Mouse (Mus musculus) liver, adult 2 months (tissue): ENCODE measurements around the gene Limd2. TPM values are rescaled to one million over a fixed set of nuclear protein-coding genes. Genes with fewer than 3 reads are reported as not detected.
A peak's percentile ranks its signal among the peaks of the same experiment; 100 is the strongest.

Experiments used
- DNase-seq: peaks from one replicate; pipeline ENCODE4 v3.0.0-alpha.2; 2011; ENCODE audit warnings: low read depth, low spot score; ENCODE audit errors: extremely low read depth
- H3K27ac ChIP-seq: fragments of 200-500 bp; replicated peaks from 2 replicates; pipeline ENCODE4 v1.5.1; 2012; ENCODE audit warnings: low read depth, mild to moderate bottlenecking, control low read depth, inconsistent platforms, low read length; ENCODE audit not compliant: insufficient read depth
- H3K27me3 ChIP-seq: fragments of 200-500 bp; 2 replicates; pipeline ENCODE4 v1.6.1; 2012; ENCODE audit warnings: mild to moderate bottlenecking, moderate library complexity, low read length, inconsistent platforms; ENCODE audit not compliant: control insufficient read depth, insufficient read depth
- H3K36me3 ChIP-seq: fragments of 200-500 bp; 2 replicates; pipeline ENCODE4 v1.6.1; 2012; ENCODE audit warnings: low read length, inconsistent platforms; ENCODE audit not compliant: control insufficient read depth, insufficient read depth
- H3K4me1 ChIP-seq: fragments of 200-500 bp; 2 replicates; pipeline ENCODE4 v1.6.1; 2011; ENCODE audit warnings: low read length; ENCODE audit not compliant: control insufficient read depth, insufficient read depth
- H3K4me3 ChIP-seq: fragments of 200-500 bp; 2 replicates; pipeline ENCODE4 v1.5.1; 2011; ENCODE audit warnings: low read depth, mild to moderate bottlenecking, control low read depth, low read length, moderate library complexity; ENCODE audit not compliant: insufficient read depth
- H3K79me2 ChIP-seq: fragments of 200-500 bp; 2 replicates; pipeline ENCODE4 v1.6.1; 2012; ENCODE audit warnings: inconsistent platforms, mild to moderate bottlenecking, low read length, moderate library complexity; ENCODE audit not compliant: control insufficient read depth, insufficient read depth
- H3K9ac ChIP-seq: fragments of 200-500 bp; 2 replicates; pipeline ENCODE4 v1.6.1; 2012; ENCODE audit warnings: low read depth, mild to moderate bottlenecking, control low read depth, inconsistent platforms, low read length
- CTCF ChIP-seq: fragments of 200-500 bp; IDR thresholded peaks from 2 replicates; pipeline ENCODE4 v1.5.1; 2011; ENCODE audit warnings: low read depth, low read length, control low read depth
- POLR2A ChIP-seq: fragments of 200-500 bp; IDR thresholded peaks from 2 replicates; pipeline ENCODE4 v1.6.1; 2011; ENCODE audit warnings: low read length, control low read depth; ENCODE audit not compliant: insufficient read depth; ENCODE audit errors: extremely low read depth
- WGBS: fragments of 180-500 bp; shearing (Covaris S2); methylation state at CpG from one replicate; pipeline ENCODE4 v1.1.7; 2018; 5-methylcytosine and 5-hydroxymethylcytosine counted together
- polyA plus RNA-seq: library from polyadenylated mRNA; depleted of rRNA; stranded (reverse); fragments of >200 nt; gene quantifications from 2 replicates; pipeline ENCODE4 v1.2.3, GENCODE M21; 2012
- total RNA-seq: library from RNA; depleted of rRNA; stranded (reverse); fragments of >200 nt; gene quantifications from 2 replicates; pipeline ENCODE4 v1.2.3, GENCODE M21; 2014

The Limd2 gene
- total and polyA plus RNA-seq, 2 experiments, result 9.4 to 26.3 TPM

GRCm38 (mm10) chr11:106179711-106180448 is 19.2 kb upstream of the Limd2 start:
- Histone ChIP-seq H3K79me2 (no peaks in the 10 kb centered on the region), H3K4me1 (no peaks in the 10 kb centered on the region), H3K9ac (no peak overlapping the region), H3K27ac (no peak overlapping the region), H3K27me3 (no peaks in the 10 kb centered on the region), H3K36me3 (peaks cover 2% of the 10 kb centered on the region; the same call in 1 of the 2 replicates), H3K4me3 (no peak overlapping the region)
- 87% methylated on average over 7 of the region's 7 CpGs for WGBS
- DNase-seq, result no peak
- TF ChIP-seq POLR2A, result no peak
- no peak for TF ChIP-seq CTCF

- Histone ChIP-seq H3K27me3 (no peaks in the 10 kb centered on the region), H3K9ac (no peak overlapping the region)
- WGBS, result 71% methylated on average over 5 of the region's 5 CpGs
These were observed 17.5 kb upstream of the Limd2 start for GRCm38 (mm10) chr11:106178036-106178782.

GRCm38 (mm10) chr11:106176372-106176771 is 15.7 kb upstream of the Limd2 start:
- H3K9ac ChIP-seq, result no peak overlapping the region
- no peak for DNase-seq
- WGBS, result 85% methylated on average over 5 of the region's 5 CpGs
- no peaks in the 10 kb centered on the region for H3K79me2 ChIP-seq
- H3K36me3 ChIP-seq, result no peaks in the 10 kb centered on the region
- no peak overlapping the region for H3K27ac ChIP-seq
- no peaks in the 10 kb centered on the region for H3K4me1 ChIP-seq
- H3K4me3 ChIP-seq, result no peak overlapping the region
- no peaks in the 10 kb centered on the region for H3K27me3 ChIP-seq
- TF ChIP-seq CTCF (no peak), POLR2A (no peak)

More at GRCm38 (mm10) chr11:106178036-106178782, 17.5 kb upstream of the Limd2 start:
- TF ChIP-seq CTCF (no peak), POLR2A (no peak)
- no peak overlapping the region for H3K4me3 ChIP-seq
- H3K27ac ChIP-seq, result no peak overlapping the region
- H3K79me2 ChIP-seq, result no peaks in the 10 kb centered on the region
- H3K4me1 ChIP-seq, result no peaks in the 10 kb centered on the region
- DNase-seq, result no peak
- H3K36me3 ChIP-seq, result no peaks in the 10 kb centered on the region

- DNase-seq, result no peak
- Histone ChIP-seq H3K36me3 (no peaks in the 10 kb centered on the region), H3K27me3 (no peaks in the 10 kb centered on the region), H3K79me2 (no peaks in the 10 kb centered on the region), H3K9ac (no peak overlapping the region), H3K27ac (no peak overlapping the region), H3K4me1 (no peaks in the 10 kb centered on the region), H3K4me3 (no peak overlapping the region)
- 56% methylated on average over 3 of the region's 3 CpGs for WGBS
- TF ChIP-seq CTCF, result no peak
- no peak for TF ChIP-seq POLR2A
These were observed 14.4 kb upstream of the Limd2 start for GRCm38 (mm10) chr11:106175081-106175480.

- Histone ChIP-seq H3K36me3 (no peaks in the 10 kb centered on the region), H3K4me3 (no peak overlapping the region), H3K9ac (no peak overlapping the region), H3K79me2 (no peaks in the 10 kb centered on the region), H3K27ac (no peak overlapping the region), H3K4me1 (no peaks in the 10 kb centered on the region), H3K27me3 (no peaks in the 10 kb centered on the region)
- peak; percentile 77 for DNase-seq
- 51% methylated on average over 5 of the region's 5 CpGs for WGBS
- TF ChIP-seq POLR2A, result no peak
- TF ChIP-seq CTCF, result no peak
These were observed 13.7 kb upstream of the Limd2 start for GRCm38 (mm10) chr11:106174372-106174771.
